Mouse (Mus musculus): ENCODE measurements around the gene Bach2. TPM values are rescaled to one million over a fixed set of nuclear protein-coding genes. Genes with fewer than 3 reads are reported as not detected.
A peak's percentile ranks its signal among the peaks of the same experiment; 100 is the strongest.

Gene Bach2
- polyA plus RNA-seq, 1 experiment from 2014 or later, result 1.1 TPM

- Histone ChIP-seq H3K36me3 (ENCODE audit: control insufficient read depth, insufficient read depth) (no peaks in the 10 kb centered on the region), H3K27me3 (replicated peaks; ENCODE audit: control insufficient read depth, insufficient read depth, low read length) (no peaks in the 10 kb centered on the region), H3K9me3 (ENCODE audit: control insufficient read depth) (no peaks in the 10 kb centered on the region), H3K4me3 (ENCODE audit: low read depth, low read length) (no peak overlapping the region), H3K9ac (ENCODE audit: low read depth, low read length) (no peak overlapping the region), H3K27ac (ENCODE audit: low read depth, low read length) (no peak overlapping the region), H3K4me1 (replicated peaks; ENCODE audit: control insufficient read depth, insufficient read depth, low read length) (0 out of 2 replicates have a peak, but pooled peaks cover 5% of the 10 kb centered on the region), H3K4me2 (replicated peaks; ENCODE audit: low read depth) (no peak overlapping the region; the same call in 1 of the 2 replicates)
- 64% methylated on average over 18 of the region's 18 CpGs for WGBS
- ATAC-seq, result no peak
- no peak for TF ChIP-seq CTCF (IDR thresholded peaks at IDR 0.05; ENCODE audit: low read depth)
Measured at GRCm38 (mm10) chr4:32351661-32352246, 113.2 kb downstream of the Bach2 start.

GRCm38 (mm10) chr4:32352442-32352841 is 113.8 kb downstream of the Bach2 start:
- no peak for TF ChIP-seq CTCF (IDR thresholded peaks at IDR 0.05; ENCODE audit: low read depth)
- no peaks in the 10 kb centered on the region for H3K36me3 ChIP-seq (ENCODE audit: control insufficient read depth, insufficient read depth)
- H3K27me3 ChIP-seq (replicated peaks; ENCODE audit: control insufficient read depth, insufficient read depth, low read length), result no peaks in the 10 kb centered on the region
- H3K4me2 ChIP-seq (replicated peaks; ENCODE audit: low read depth), result no peak overlapping the region
- no peak overlapping the region for H3K4me3 ChIP-seq (ENCODE audit: low read depth, low read length)
- 36% methylated on average over 8 of the region's 8 CpGs for WGBS
- H3K4me1 ChIP-seq (replicated peaks; ENCODE audit: control insufficient read depth, insufficient read depth, low read length), result 0 out of 2 replicates have a peak, but pooled peaks cover 5% of the 10 kb centered on the region
- H3K9me3 ChIP-seq (ENCODE audit: control insufficient read depth), result no peaks in the 10 kb centered on the region
- H3K27ac ChIP-seq (ENCODE audit: low read depth, low read length), result peak overlapping the region; percentile 35; the same call in 1 of the 2 replicates
- no peak overlapping the region for H3K9ac ChIP-seq (ENCODE audit: low read depth, low read length)
- ATAC-seq, result no peak

- WGBS, result 13% methylated on average over 4 of the region's 4 CpGs
- no peaks in the 10 kb centered on the region for H3K9me3 ChIP-seq (ENCODE audit: control insufficient read depth)
- H3K27me3 ChIP-seq (replicated peaks; ENCODE audit: control insufficient read depth, insufficient read depth, low read length), result no peaks in the 10 kb centered on the region
- no peak overlapping the region for H3K4me2 ChIP-seq (replicated peaks; ENCODE audit: low read depth)
- H3K4me1 ChIP-seq (replicated peaks; ENCODE audit: control insufficient read depth, insufficient read depth, low read length), result 0 out of 2 replicates have a peak, but pooled peaks cover 5% of the 10 kb centered on the region
- H3K4me3 ChIP-seq (ENCODE audit: low read depth, low read length), result no peak overlapping the region
- no peak for ATAC-seq
- H3K36me3 ChIP-seq (ENCODE audit: control insufficient read depth, insufficient read depth), result no peaks in the 10 kb centered on the region
- H3K9ac ChIP-seq (ENCODE audit: low read depth, low read length), result no peak overlapping the region
- peak overlapping the region; percentile 35; the same call in 1 of the 2 replicates for H3K27ac ChIP-seq (ENCODE audit: low read depth, low read length)
- TF ChIP-seq CTCF (IDR thresholded peaks at IDR 0.05; ENCODE audit: low read depth), result no peak
Measured at GRCm38 (mm10) chr4:32352842-32353241, 114.2 kb downstream of the Bach2 start.

- Histone ChIP-seq H3K9ac (ENCODE audit: low read depth, low read length) (no peak overlapping the region), H3K36me3 (ENCODE audit: control insufficient read depth, insufficient read depth) (no peaks in the 10 kb centered on the region), H3K9me3 (ENCODE audit: control insufficient read depth) (no peaks in the 10 kb centered on the region), H3K4me3 (ENCODE audit: low read depth, low read length) (no peak overlapping the region), H3K27me3 (replicated peaks; ENCODE audit: control insufficient read depth, insufficient read depth, low read length) (no peaks in the 10 kb centered on the region), H3K27ac (ENCODE audit: low read depth, low read length) (no peak overlapping the region), H3K4me2 (replicated peaks; ENCODE audit: low read depth) (no peak overlapping the region), H3K4me1 (replicated peaks; ENCODE audit: control insufficient read depth, insufficient read depth, low read length) (peaks cover 5% of the 10 kb centered on the region; the same call in 1 of the 2 replicates)
- no peak for ATAC-seq
- WGBS, result 60% methylated on average over 12 of the region's 12 CpGs
- no peak for TF ChIP-seq CTCF (IDR thresholded peaks at IDR 0.05; ENCODE audit: low read depth)
Measured at GRCm38 (mm10) chr4:32355935-32356617, 117.5 kb downstream of the Bach2 start.

GRCm38 (mm10) chr4:32357996-32358600 is 119.5 kb downstream of the Bach2 start:
- Histone ChIP-seq H3K9ac (ENCODE audit: low read depth, low read length) (no peak overlapping the region), H3K4me2 (replicated peaks; ENCODE audit: low read depth) (no peak overlapping the region), H3K9me3 (ENCODE audit: control insufficient read depth) (no peaks in the 10 kb centered on the region), H3K36me3 (ENCODE audit: control insufficient read depth, insufficient read depth) (no peaks in the 10 kb centered on the region), H3K4me1 (replicated peaks; ENCODE audit: control insufficient read depth, insufficient read depth, low read length) (no peaks in the 10 kb centered on the region; the same call in 1 of the 2 replicates), H3K4me3 (ENCODE audit: low read depth, low read length) (no peak overlapping the region), H3K27ac (ENCODE audit: low read depth, low read length) (no peak overlapping the region), H3K27me3 (replicated peaks; ENCODE audit: control insufficient read depth, insufficient read depth, low read length) (no peaks in the 10 kb centered on the region)
- 68% methylated on average over 12 of the region's 12 CpGs for WGBS
- no peak for ATAC-seq
- 0 out of 2 replicates have a peak, but pooled peaks have one; percentile 15 for TF ChIP-seq CTCF (IDR thresholded peaks at IDR 0.05; ENCODE audit: low read depth)
